Mouse (Mus musculus) E14TG2a.4 (cell line): ENCODE results near the gene Slc2a4.

Source experiments
- H3K27me3 ChIP-seq: 2 replicates; pipeline ENCODE4 v1.6.1; 2014; ENCODE audit warnings: low read length, control low read depth; ENCODE audit not compliant: insufficient read depth
- H3K36me3 ChIP-seq: 2 replicates; pipeline ENCODE4 v1.6.1; 2014; ENCODE audit warnings: low read length, control low read depth; ENCODE audit not compliant: insufficient read depth
- H3K4me1 ChIP-seq: replicated peaks from 2 replicates; pipeline ENCODE4 v1.6.1; 2014; ENCODE audit warnings: low read depth, low read length, control low read depth
- H3K4me3 ChIP-seq: replicated peaks from 2 replicates; pipeline ENCODE4 v1.5.1; 2014; ENCODE audit warnings: mild to moderate bottlenecking, low read length
- H3K9me3 ChIP-seq: 2 replicates; pipeline ENCODE4 v1.6.1; 2014; ENCODE audit warnings: low read length, control low read depth
- CTCF ChIP-seq: conservative IDR thresholded peaks from 2 replicates; pipeline ENCODE4 v1.5.1; 2014; ENCODE audit warnings: low read length
- NANOG ChIP-seq: IDR thresholded peaks from 2 replicates; pipeline ENCODE4 v1.6.1; 2014; ENCODE audit warnings: borderline replicate concordance, low read length, mixed read lengths
- POU5F1 ChIP-seq: IDR thresholded peaks from 2 replicates; pipeline ENCODE4 v1.6.1; 2014; ENCODE audit warnings: low read length, borderline replicate concordance

The Slc2a4 gene

GRCm38 (mm10) chr11:69980196-69981140, 32.5 kb upstream of the Slc2a4 start:
- H3K4me1 ChIP-seq: peaks cover 31% of the 10 kb centered on the region
- no peak for TF ChIP-seq CTCF
- TF ChIP-seq NANOG: 0 out of 2 replicates have a peak, but pooled peaks have one; percentile 3
- TF ChIP-seq POU5F1: no peak
- H3K27me3 ChIP-seq: no peaks in the 10 kb centered on the region
- no peaks in the 10 kb centered on the region for H3K9me3 ChIP-seq
- peak overlapping the region; percentile 98 for H3K4me3 ChIP-seq
- H3K36me3 ChIP-seq: peaks cover 60% of the 10 kb centered on the region

DNA sequence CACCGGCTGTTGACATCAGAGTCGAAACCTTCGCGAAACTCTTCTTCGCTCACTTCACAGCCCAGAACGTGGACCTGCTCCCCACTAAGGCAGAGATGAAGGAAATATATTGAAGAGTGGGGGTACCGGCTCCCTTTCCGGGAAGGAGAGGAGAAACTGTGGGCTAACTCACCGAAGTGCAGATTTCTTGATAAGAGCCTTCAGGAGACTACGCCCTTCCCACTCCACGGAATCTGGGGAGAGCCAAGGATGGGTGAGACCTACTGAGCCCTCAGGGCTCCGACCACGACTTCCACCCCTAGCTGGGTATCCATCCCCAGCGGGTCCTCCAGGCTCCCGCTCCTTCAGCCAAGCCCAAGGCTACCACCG, 31.8 kb upstream of the Slc2a4 start:
- no peak for TF ChIP-seq POU5F1
- no peak for TF ChIP-seq NANOG
- no peak for TF ChIP-seq CTCF
- Histone ChIP-seq H3K4me3 (peak overlapping the region; percentile 98), H3K36me3 (peaks cover 60% of the 10 kb centered on the region), H3K4me1 (peaks cover 31% of the 10 kb centered on the region), H3K9me3 (no peaks in the 10 kb centered on the region), H3K27me3 (no peaks in the 10 kb centered on the region)

DNA sequence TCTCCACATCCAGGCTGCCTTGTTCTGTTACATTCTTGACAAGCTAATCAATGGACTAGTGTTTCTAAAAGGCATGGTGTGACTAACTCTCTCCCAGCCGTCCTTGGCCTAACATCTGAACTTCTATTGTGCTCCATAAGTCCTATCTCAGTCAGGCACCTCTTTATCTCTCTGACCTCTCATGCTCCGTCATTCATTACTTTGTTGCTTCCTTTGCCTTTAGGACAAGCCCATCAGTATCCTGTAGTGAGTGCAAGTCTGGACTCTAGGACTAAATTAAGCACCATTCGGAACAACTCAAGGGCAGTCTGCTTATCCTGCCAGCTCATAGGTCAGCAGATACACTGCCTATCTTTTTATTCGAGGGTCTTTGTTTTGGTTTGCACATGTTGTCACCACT, 28.3 kb upstream of the Slc2a4 start:
- Histone ChIP-seq H3K36me3 (peaks cover 76% of the 10 kb centered on the region), H3K27me3 (no peaks in the 10 kb centered on the region), H3K4me1 (peaks cover 11% of the 10 kb centered on the region), H3K9me3 (no peaks in the 10 kb centered on the region), H3K4me3 (no peak overlapping the region)
- TF ChIP-seq POU5F1 (no peak), CTCF (no peak)

DNA sequence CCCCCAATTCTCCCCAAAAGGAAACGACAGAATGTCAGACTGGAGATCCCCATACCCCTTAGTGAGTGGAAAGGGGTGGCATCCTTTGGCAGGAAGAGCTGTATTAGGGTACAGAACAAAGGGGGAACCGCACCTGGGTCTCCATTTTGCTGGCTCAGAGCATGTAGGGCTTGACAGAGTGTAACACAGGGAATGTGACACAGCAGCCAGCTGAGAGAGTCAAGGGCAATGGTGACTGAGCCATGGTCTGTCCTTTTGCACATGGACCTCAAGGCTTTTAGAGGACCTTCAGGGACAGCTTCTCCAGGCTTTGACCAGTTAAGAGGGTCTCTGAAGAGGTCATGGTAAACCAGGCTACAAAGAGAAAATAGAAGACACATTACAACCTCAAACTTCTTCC, 26.9 kb upstream of the Slc2a4 start:
- Histone ChIP-seq H3K9me3 (no peaks in the 10 kb centered on the region), H3K4me3 (no peak overlapping the region), H3K4me1 (peaks cover 13% of the 10 kb centered on the region), H3K36me3 (peaks cover 85% of the 10 kb centered on the region), H3K27me3 (no peaks in the 10 kb centered on the region)
- TF ChIP-seq NANOG (no peak), CTCF (no peak), POU5F1 (no peak)

- peaks cover 21% of the 10 kb centered on the region for H3K4me1 ChIP-seq
- H3K4me3 ChIP-seq: no peak overlapping the region
- H3K27me3 ChIP-seq: peaks cover 12% of the 10 kb centered on the region
- peaks cover 78% of the 10 kb centered on the region for H3K36me3 ChIP-seq
- TF ChIP-seq CTCF (no peak), NANOG (no peak), POU5F1 (no peak)
- H3K9me3 ChIP-seq: no peaks in the 10 kb centered on the region
These were observed 22.8 kb upstream of the Slc2a4 start for GRCm38 (mm10) chr11:69970775-69971174.

- no peaks in the 10 kb centered on the region for H3K9me3 ChIP-seq
- peaks cover 73% of the 10 kb centered on the region for H3K36me3 ChIP-seq
- H3K4me3 ChIP-seq: no peak overlapping the region
- peaks cover 23% of the 10 kb centered on the region for H3K4me1 ChIP-seq
- no peak for TF ChIP-seq POU5F1
- no peak for TF ChIP-seq CTCF
- TF ChIP-seq NANOG: no peak
- H3K27me3 ChIP-seq: peaks cover 17% of the 10 kb centered on the region
These were observed 22.2 kb upstream of the Slc2a4 start for GRCm38 (mm10) chr11:69970222-69970621.

GRCm38 (mm10) chr11:69968793-69969192, 20.8 kb upstream of the Slc2a4 start:
- Histone ChIP-seq H3K36me3 (peaks cover 58% of the 10 kb centered on the region), H3K9me3 (no peaks in the 10 kb centered on the region), H3K27me3 (peaks cover 32% of the 10 kb centered on the region), H3K4me1 (peaks cover 32% of the 10 kb centered on the region), H3K4me3 (no peak overlapping the region)
- TF ChIP-seq POU5F1: no peak
- no peak for TF ChIP-seq CTCF
- no peak for TF ChIP-seq NANOG

GRCm38 (mm10) chr11:69966860-69967517, 19.0 kb upstream of the Slc2a4 start:
- TF ChIP-seq NANOG (no peak), CTCF (no peak), POU5F1 (no peak)

More at GRCm38 (mm10) chr11:69966860-69967517, 19.0 kb upstream of the Slc2a4 start:
- H3K36me3 ChIP-seq: peaks cover 40% of the 10 kb centered on the region
- H3K4me3 ChIP-seq: peak overlapping the region; percentile 79
- peaks cover 33% of the 10 kb centered on the region for H3K4me1 ChIP-seq
- no peaks in the 10 kb centered on the region for H3K9me3 ChIP-seq
- peaks cover 44% of the 10 kb centered on the region for H3K27me3 ChIP-seq
